In the genomic region with DNA sequence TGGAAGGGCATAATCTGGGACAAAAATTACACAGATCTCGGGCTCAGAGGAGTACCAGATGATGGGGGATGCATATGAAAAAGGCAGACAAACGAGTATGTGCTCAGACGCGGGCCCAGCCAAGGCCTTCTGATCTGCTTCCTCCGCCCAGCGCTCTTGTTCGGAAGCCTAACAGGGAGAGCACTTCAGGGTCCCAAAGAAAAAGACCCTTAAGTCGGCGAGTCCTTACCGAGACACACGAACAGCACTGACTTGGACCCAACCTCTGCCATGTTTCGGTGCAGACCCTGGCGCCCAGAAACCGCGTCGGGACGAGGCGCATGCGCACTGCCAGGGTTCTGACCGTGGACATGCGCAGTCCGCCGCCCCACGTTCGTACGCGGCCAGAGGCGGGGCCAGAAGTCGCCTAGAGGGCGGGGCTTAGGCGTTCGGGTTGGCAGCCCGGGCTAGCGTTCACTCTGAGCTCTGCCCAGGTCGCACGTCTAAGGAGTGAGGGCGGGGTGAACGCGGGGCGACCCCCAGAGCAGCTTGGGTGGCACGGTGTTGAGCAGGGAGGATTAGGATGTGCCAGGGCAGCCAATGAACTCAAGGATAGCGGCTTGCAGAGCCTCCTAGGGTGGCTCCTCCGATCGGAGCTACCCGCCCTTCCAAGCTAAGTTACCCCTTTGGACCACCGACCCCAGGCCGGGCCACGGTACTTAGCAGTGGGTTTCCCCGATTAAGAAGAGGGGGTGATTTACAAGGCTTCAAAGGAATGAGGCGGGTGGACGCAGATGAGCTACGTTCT, we compare ENCODE assay signal across 8 mouse cellular contexts. TPM values are rescaled to one million over a fixed set of nuclear protein-coding genes. Genes with fewer than 3 reads are reported as not detected.
A peak's percentile ranks its signal among the peaks of the same experiment; 100 is the strongest.
DNase-seq lines count a peak whose midpoint lies in the region; ATAC-seq and TF ChIP-seq lines count a peak whose summit lies in the region.

A gene (minus strand): TSS at position 329 of the 787 bp plus-strand sequence.
A gene (plus strand): TSS at position 408 of the 787 bp plus-strand sequence.

- no peaks in the 10 kb centered on the region for H3K4me1 ChIP-seq in ES-E14 (ENCODE audit: control insufficient read depth in 2 of 2, insufficient read depth in 2 of 2, low read length in 2 of 2, poor library complexity in 1 of 2)
- peaks cover 15% of the 10 kb centered on the region for H3K4me1 ChIP-seq in forebrain, embryonic 16.5 days (replicated peaks; ENCODE audit: control insufficient read depth, insufficient read depth, low read length)
- peaks cover 15% of the 10 kb centered on the region for H3K4me1 ChIP-seq in lung, embryonic 15.5 days

- no peaks in the 10 kb centered on the region for H3K36me3 ChIP-seq in ES-E14 (ENCODE audit: control insufficient read depth, insufficient read depth, low read length, poor library complexity, severe bottlenecking)
- no peaks in the 10 kb centered on the region for H3K36me3 ChIP-seq in forebrain, embryonic 16.5 days (ENCODE audit: control insufficient read depth, insufficient read depth)
- no peaks in the 10 kb centered on the region for H3K36me3 ChIP-seq in lung, embryonic 15.5 days

- no peak within 1 kb of the TSS for H3K27ac ChIP-seq in ES-E14 (ENCODE audit: insufficient read depth, low read depth, low read length, poor library complexity, severe bottlenecking)
- H3K27ac ChIP-seq in forebrain, embryonic 16.5 days (ENCODE audit: low read length), result peak within 1 kb of the TSS; percentile 58
- H3K27ac ChIP-seq in lung, embryonic 15.5 days, result peak within 1 kb of the TSS; percentile 37; the same call in 1 of the 2 replicates

- WGBS in forebrain, embryonic 16.5 days, result under 1% methylated on average over 52 of the region's 52 CpGs
- under 1% methylated on average over 52 of the region's 52 CpGs for WGBS in lung, embryonic 15.5 days

- peak; percentile 96 for ATAC-seq in forebrain, embryonic 16.5 days
- peak; percentile 99 for ATAC-seq in lung, embryonic 15.5 days (ENCODE audit: borderline replicate concordance, extremely low read depth, low FRiP score, low TSS enrichment)

- no peaks in the 10 kb centered on the region for H3K27me3 ChIP-seq in forebrain, embryonic 16.5 days (replicated peaks; ENCODE audit: control insufficient read depth, insufficient read depth, low read length)
- H3K27me3 ChIP-seq in lung, embryonic 15.5 days, result no peaks in the 10 kb centered on the region

- peak within 1 kb of the TSS; percentile 94 for H3K9ac ChIP-seq in ES-E14 (ENCODE audit: insufficient read depth, low read depth, low read length, poor library complexity, severe bottlenecking)
- H3K9ac ChIP-seq in forebrain, embryonic 16.5 days (replicated peaks; ENCODE audit: low read depth, low read length), result peak within 1 kb of the TSS; percentile 87
- H3K9ac ChIP-seq in lung, embryonic 15.5 days, result peak within 1 kb of the TSS; percentile 80

- peak; percentile 77 for DNase-seq in ES-E14 (ENCODE audit: low read depth, low spot score)
- DNase-seq in cerebellum, adult 11-12 months, result peak; percentile 96
- DNase-seq in heart, postnatal 4 days, result peak; percentile 97
- DNase-seq in layer of hippocampus, adult 8-10 months (ENCODE audit: low spot score in 2 of 2), result peak; percentile 91 to 94
- DNase-seq in ovary, adult 18-20 months (ENCODE audit: low spot score), result peak; percentile 89
- peak; percentile 95 for DNase-seq in thymus, postnatal 0 days (ENCODE audit: low spot score)

- in situ Hi-C loops in ES-E14 (cut with MboI; ENCODE audit: low sequenced_read_pairs in 2 of 2, unreplicated experiment in 2 of 2), result no loop called here

- H3K4me3 ChIP-seq in ES-E14 (ENCODE audit: insufficient read depth in 1 of 2, low read depth in 1 of 2, low read length in 2 of 2, poor library complexity in 1 of 2, severe bottlenecking in 1 of 2), result peak within 1 kb of the TSS; percentile 77 to 97
- H3K4me3 ChIP-seq in forebrain, embryonic 16.5 days (replicated peaks; ENCODE audit: low read length), result peak within 1 kb of the TSS; percentile 84
- H3K4me3 ChIP-seq in lung, embryonic 15.5 days, result peak within 1 kb of the TSS; percentile 73

- H3K9me3 ChIP-seq in ES-E14 (ENCODE audit: control insufficient read depth, insufficient read depth, low read depth, low read length), result no peaks in the 10 kb centered on the region
- H3K9me3 ChIP-seq in forebrain, embryonic 16.5 days (ENCODE audit: control insufficient read depth, low read length), result no peaks in the 10 kb centered on the region
- no peaks in the 10 kb centered on the region for H3K9me3 ChIP-seq in lung, embryonic 15.5 days

- peak within 1 kb of the TSS; percentile 94 for H3K4me2 ChIP-seq in forebrain, embryonic 16.5 days (ENCODE audit: low read length)
- H3K4me2 ChIP-seq in lung, embryonic 15.5 days, result peak within 1 kb of the TSS; percentile 74

TF ChIP-seq in ES-E14, 5 proteins besides CTCF, POLR2A, EP300 and RAD21:
- TF ChIP-seq HCFC1 (IDR thresholded peaks at IDR 0.05; ENCODE audit: borderline replicate concordance, insufficient read depth, low read length) (peak; percentile 41; the same call in 1 of the 2 replicates), MAFK (IDR thresholded peaks at IDR 0.05; ENCODE audit: insufficient read depth, low read depth, low read length) (no peak)
TF ChIP-seq in ES-E14: peak in this region for 1.

RNA-seq across cellular contexts. Expression of the first gene that starts in this region (rescaled TPM):
- 53.8 and 73.7 TPM in 2 replicates for total RNA-seq in ES-E14 (2012; rRNA removed)
- polyA plus RNA-seq in forebrain, embryonic 16.5 days (2015; fragmentation: Nextera tagmentation; extraction: Ambion mirVana), result 122 and 124 TPM in 2 replicates
- total RNA-seq in heart, postnatal 4 days (2021), result 10 to 100 TPM; 46.9 to 49.4 TPM
- 10 to 100 TPM; 51.9 to 62.4 (median 56.0) TPM for total RNA-seq in layer of hippocampus, adult 8-10 months (2022)
- polyA plus RNA-seq in lung, embryonic 15.5 days (2015; fragmentation: Nextera tagmentation; extraction: Ambion mirVana), result 172 and 190 TPM in 2 replicates
- 116 and 119 TPM in 2 replicates for polyA plus RNA-seq in thymus, postnatal 0 days (2015; fragmentation: Nextera tagmentation; extraction: Ambion mirVana)

RNA-seq across cellular contexts. Expression of the second gene that starts in this region (rescaled TPM):
- total RNA-seq in ES-E14 (2012; rRNA removed), result 2.6 and 4.2 TPM in 2 replicates
- polyA plus RNA-seq in forebrain, embryonic 16.5 days (2015; fragmentation: Nextera tagmentation; extraction: Ambion mirVana), result 43.7 and 46.4 TPM in 2 replicates
- total RNA-seq in heart, postnatal 4 days (2021), result 1 to 10 TPM; 2.1 to 2.4 TPM
- total RNA-seq in layer of hippocampus, adult 8-10 months (2022), result 10 to 100 TPM; 10.6 to 13.5 (median 12.2) TPM
- 13.3 and 14.7 TPM in 2 replicates for polyA plus RNA-seq in lung, embryonic 15.5 days (2015; fragmentation: Nextera tagmentation; extraction: Ambion mirVana)
- 4.1 and 5.1 TPM in 2 replicates for polyA plus RNA-seq in thymus, postnatal 0 days (2015; fragmentation: Nextera tagmentation; extraction: Ambion mirVana)
